Mouse (Mus musculus) thymus, adult 18-20 months (tissue): ENCODE measurements around the gene Clec1a.

ENCODE experiments used
- DNase-seq, 2 experiments: peaks; one replicate each; pipeline ENCODE4 v3.0.0; 2022; ENCODE audit warnings: mixed read lengths in 2 of 2

The Clec1a gene

DNA sequence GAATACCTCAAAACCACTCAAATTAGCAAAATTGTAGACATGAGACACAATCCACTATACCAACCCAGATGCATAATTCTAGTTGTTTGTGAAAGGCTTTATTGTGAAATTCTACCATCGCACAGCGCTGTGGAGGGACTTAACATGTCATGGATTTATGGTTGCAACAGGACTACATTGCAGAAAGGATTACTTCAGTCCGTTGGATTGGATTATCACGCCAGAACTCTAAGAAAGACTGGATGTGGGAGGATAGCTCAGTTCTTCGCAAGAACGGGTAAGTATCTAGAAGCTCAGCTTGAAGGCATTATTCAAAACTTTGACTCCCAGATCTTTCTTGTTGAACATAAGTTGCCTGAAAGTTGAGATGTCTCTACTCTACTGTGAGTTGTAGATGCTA is 48.4 kb downstream of the Clec1a start:
- no peak for DNase-seq

DNA sequence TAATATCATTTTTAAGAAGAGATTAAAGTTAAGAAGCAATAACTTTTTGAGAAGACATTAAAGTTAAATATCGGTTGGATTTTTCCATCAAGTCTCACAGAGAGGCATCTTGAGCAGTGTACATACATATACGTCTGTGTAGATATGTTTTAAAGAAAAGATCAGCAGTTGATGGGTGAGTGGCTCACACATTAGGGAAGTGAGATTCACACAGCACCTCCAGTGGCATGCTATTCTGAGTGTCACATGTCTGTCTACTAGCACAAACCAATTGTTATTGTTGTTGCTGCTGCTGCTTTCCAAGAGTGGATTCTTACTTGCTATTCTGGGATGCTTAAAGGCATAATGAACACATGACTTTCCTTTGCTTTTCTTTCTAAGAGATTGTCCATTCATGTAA is 49.4 kb downstream of the Clec1a start:
- DNase-seq, result no peak

DNA sequence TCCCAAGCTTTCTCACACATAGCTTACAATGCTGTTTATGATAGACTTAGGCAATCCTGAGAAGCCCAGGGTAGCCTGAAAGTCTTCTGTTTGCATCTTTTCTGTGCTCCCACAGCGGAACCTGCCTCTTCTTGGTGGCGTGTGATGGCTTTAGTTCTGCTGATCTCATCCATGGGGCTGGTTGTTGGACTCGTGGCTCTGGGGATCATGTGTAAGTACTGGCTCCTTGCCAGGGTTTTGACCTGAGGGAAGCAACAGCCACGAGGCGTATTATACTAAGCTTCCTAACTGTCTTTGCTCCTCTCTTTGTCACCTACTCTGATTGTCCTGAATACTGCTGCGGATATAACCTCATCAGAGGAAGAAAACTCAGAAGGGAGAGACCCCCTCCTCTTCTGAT is 51.9 kb downstream of the Clec1a start:
- DNase-seq, result no peak

DNA sequence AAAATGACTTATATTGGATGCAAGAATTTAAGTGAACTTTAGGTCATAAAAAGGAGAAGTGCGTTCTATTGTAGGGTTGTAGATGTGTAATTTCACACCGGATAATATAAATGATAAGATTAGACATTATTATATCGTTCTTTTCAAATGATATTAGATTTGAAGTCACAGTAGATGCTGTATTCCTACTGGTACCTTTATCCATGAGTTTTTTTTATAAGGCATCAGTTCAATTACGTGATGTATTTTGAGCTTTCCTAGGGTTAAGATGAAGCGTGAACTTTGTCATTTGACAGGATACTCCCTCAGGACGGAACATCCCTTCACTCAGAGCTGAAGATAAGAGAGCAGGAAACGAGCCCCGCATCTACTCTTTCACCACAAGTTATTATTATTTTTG is 54.8 kb downstream of the Clec1a start, which contains the start of gene Clec1b:
Gene Clec1b, plus strand, starts transcription at position 301 of the 400 bp plus-strand sequence.
- no peak for DNase-seq

DNA sequence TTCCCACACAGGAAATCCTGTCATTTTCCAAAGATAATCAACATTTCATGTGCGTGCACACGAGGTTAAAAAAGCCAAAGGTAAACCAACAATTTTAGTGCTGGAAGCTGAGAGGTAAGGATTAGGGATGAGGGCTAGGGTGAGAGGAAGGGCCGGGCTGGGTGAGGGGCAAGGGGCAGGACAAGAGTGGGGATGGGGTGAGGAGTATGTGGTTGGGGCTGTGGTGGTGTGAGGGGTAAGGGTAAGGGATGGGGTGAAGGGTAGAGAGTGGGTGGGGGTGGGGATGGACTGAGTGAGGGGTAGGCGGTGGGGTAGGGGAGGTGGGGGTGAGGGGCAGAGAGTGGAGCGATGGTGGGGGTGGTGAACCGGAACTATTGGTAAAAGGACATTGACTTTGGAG is 58.1 kb downstream of the Clec1a start:
- no peak for DNase-seq

DNA sequence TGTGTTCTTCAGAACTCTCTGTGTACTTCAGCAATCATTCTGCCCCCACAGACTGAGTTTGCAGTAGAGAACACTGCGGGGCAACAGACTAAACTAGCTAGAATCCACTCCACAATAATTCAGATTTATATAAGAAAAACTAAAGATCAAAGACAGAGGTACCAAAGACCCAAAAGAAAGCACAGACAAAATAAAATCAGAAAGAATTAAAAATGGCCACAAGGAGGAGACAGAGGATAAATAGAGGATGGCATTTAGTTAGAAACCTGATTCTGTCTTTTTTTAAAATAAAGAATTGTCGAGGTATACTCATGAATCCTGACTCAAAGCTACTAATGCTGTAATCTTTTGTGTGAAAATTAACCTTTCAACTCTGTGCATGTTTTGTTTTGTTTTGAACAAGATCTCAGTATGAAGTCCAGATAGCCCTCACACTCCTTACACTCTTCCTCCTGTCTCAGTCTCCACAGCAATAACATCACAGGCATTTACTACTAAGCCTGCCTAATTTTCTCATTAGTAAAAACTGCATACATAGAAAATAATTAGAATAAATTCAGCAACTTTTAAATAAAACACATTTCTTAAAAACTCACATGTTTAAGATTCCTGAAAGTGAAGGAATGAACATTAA is 58.6 kb downstream of the Clec1a start:
- DNase-seq, result no peak

DNA sequence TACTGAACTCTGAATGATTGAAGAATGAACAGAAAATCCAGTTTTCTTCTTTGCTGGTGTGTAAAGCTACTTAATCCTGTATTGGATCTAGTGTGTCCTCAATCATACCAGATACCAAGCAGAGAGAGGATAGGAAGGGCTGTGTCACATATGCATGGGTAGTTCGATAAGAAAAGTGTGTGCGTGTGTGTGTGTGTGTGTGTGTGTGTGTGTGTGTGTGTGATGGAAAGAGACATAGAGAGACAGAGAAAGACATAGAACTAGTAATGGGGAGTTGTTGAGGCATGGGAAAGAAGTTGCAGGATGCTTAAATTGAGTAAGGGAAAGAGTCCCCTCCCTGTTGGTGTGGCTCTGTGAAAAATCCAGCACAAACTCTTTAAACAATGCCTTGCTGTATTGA is 66.0 kb downstream of the Clec1a start, which contains the start of gene Clec12b:
Gene Clec12b, minus strand, starts transcription at position 101 of the 400 bp plus-strand sequence.
- no peak for DNase-seq

DNA sequence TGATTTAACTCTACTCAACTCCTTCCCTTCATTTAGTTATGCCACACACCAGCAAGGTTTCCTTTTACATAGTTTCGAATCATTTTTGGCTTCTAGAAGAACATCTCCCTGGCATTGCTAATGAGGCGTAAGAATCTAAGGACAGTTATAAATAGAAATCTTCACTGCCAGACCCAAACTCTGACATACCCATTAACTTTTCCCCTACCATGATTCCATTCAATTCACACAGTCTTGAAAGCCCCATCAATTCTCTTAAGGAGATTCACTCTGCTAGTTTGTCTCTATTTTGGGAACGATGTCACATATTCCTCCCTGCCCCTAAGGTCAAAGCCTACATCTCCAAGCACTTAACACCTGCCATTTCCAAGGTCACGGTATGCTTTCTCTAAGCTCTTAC is 66.8 kb downstream of the Clec1a start:
- no peak for DNase-seq

DNA sequence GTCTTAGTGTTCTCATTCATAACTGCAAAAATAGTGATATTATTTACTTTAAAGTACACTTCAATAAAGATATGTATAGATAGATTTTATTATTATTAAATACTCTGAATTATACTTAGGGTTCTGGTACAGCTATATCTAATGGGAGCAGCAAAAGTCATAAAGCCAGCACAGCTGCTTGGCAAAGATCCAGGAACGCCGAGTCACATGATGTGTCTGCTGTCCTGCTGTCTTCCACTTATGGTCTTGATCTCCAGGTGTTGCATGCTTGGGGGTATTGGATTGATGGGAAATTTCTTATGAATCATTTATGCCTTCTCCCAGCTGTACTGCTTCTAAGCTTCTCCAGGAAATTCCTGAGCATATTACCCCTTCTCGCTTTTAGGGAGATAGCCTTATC is 68.3 kb downstream of the Clec1a start:
- no peak for DNase-seq

DNA sequence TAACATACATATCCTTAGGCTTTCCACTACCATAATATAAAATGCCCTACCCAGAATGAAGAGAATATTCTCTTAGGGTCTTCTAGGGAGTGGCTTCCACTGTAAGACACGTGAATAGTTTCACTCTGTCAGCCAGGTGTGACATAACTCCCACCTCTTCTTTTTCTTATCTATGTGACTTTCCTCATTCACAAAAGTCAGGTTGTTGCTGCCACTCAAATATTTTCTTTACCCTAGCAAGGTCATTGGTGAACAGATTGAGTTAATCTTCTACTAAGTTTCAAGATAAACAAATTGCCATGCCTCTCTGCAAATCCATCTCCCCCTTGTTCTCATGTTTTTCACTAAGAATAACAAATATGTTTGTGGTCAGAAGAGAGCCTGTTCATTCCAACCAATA is 70.1 kb downstream of the Clec1a start:
- DNase-seq, result no peak

DNA sequence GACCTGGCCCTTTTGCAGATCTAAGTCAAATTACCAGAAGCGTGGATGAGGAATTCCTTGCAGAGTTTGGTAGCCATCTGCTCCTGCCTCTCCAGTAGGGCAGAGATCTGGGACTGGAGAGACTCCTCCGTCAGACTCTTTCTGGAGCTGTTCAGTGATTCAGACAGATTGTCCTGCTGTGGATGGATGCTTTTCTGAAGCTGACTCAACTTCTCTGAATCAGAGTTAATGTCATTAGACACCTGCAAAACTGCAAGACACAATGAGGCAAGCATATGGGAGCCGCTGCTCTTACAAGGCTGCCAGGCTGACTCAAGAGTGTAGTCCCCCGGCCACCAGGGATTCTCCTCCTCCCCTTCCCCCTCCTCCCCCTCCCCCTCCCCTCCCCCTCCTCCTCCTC is 71.3 kb downstream of the Clec1a start:
- DNase-seq, result no peak

DNA sequence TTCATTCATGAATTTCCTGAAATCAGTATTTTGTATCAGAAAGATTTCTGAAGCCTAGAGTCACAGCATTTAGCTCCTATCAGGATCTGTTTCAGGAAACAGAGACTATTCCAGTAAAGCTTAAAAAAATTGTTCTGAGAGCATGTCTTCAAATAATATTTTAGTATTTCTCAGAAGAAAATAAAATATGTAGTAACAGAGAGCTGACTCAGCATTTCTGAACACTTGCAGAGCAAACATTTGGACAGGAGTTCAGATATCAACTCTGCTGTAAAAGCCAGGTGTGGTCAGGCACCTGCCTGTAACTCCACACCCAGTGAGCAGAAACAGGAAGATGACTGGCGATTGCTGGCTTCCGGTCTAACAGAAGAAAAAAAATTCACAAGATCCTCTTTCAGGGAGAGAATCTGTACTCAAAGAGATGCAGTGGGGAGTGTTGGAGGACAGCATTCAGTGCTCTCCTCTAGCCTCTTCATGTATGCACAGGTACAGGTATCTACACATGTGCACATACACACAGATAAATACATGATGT is 76.8 kb downstream of the Clec1a start:
- DNase-seq, result no peak
